Mouse (Mus musculus) macrophage (primary cell): ENCODE measurements around the gene Npr2. TPM values are rescaled to one million over a fixed set of nuclear protein-coding genes. Genes with fewer than 3 reads are reported as not detected.

Source experiments
- H3K27ac ChIP-seq: fragments of 350-480 bp; formaldehyde crosslinking; 2 replicates; pipeline ENCODE4 v1.9.0; 2021
- H3K36me3 ChIP-seq: fragments of 350-480 bp; formaldehyde crosslinking; 2 replicates; pipeline ENCODE4 v1.9.0; 2021; ENCODE audit errors: inconsistent target
- H3K4me3 ChIP-seq: fragments of 350-480 bp; formaldehyde crosslinking; 2 replicates; pipeline ENCODE4 v1.9.0; 2021; ENCODE audit errors: inconsistent target
- H3K79me2 ChIP-seq: fragments of 350-480 bp; formaldehyde crosslinking; 2 replicates; pipeline ENCODE4 v1.9.0; 2021; ENCODE audit errors: inconsistent target
- WGBS: methylation state at CpG from one replicate; pipeline ENCODE4 v1.1.7; 2026; ENCODE audit warnings: inconsistent platforms; ENCODE audit not compliant: missing documents; 5-methylcytosine and 5-hydroxymethylcytosine counted together
- polyA plus RNA-seq: library from polyadenylated mRNA; stranded (reverse); fragments of 250-400 nt; gene quantifications from 3 replicates; pipeline ENCODE4 v1.2.4, GENCODE M21; 2018; ENCODE audit warnings: inconsistent platforms

Gene Npr2
- polyA plus RNA-seq, 1 experiment from 2014 or later, result not detected

- 92% methylated on average over 7 of the region's 7 CpGs for WGBS
- no peak overlapping the region for H3K27ac ChIP-seq
- H3K36me3 ChIP-seq, result no peaks in the 10 kb centered on the region
- no peaks in the 10 kb centered on the region for H3K79me2 ChIP-seq
- H3K4me3 ChIP-seq, result no peak overlapping the region
Observed at GRCm38 (mm10) chr4:43634621-43635374, 3.1 kb downstream of the Npr2 start.

GRCm38 (mm10) chr4:43636751-43637150, 5.0 kb downstream of the Npr2 start:
- WGBS, result 88% methylated on average over 6 of the region's 6 CpGs
- no peak overlapping the region for H3K4me3 ChIP-seq
- H3K79me2 ChIP-seq, result no peaks in the 10 kb centered on the region
- no peak overlapping the region for H3K27ac ChIP-seq
- no peaks in the 10 kb centered on the region for H3K36me3 ChIP-seq

GRCm38 (mm10) chr4:43640076-43640475, 8.3 kb downstream of the Npr2 start:
- H3K27ac ChIP-seq, result no peak overlapping the region
- WGBS, result 86% methylated on average over 9 of the region's 9 CpGs
- H3K36me3 ChIP-seq, result no peaks in the 10 kb centered on the region
- no peaks in the 10 kb centered on the region for H3K79me2 ChIP-seq
- no peak overlapping the region for H3K4me3 ChIP-seq

- Histone ChIP-seq H3K79me2 (no peaks in the 10 kb centered on the region), H3K4me3 (no peak overlapping the region), H3K27ac (no peak overlapping the region), H3K36me3 (no peaks in the 10 kb centered on the region)
- WGBS, result 96% methylated on average over 6 of the region's 6 CpGs
Observed at GRCm38 (mm10) chr4:43640491-43640890, 8.8 kb downstream of the Npr2 start.

GRCm38 (mm10) chr4:43649783-43650182, 18.0 kb downstream of the Npr2 start:
- H3K79me2 ChIP-seq, result no peaks in the 10 kb centered on the region
- no peaks in the 10 kb centered on the region for H3K36me3 ChIP-seq
- WGBS, result 97% methylated on average over 3 of the region's 3 CpGs
- H3K27ac ChIP-seq, result no peak overlapping the region
- no peak overlapping the region for H3K4me3 ChIP-seq

GRCm38 (mm10) chr4:43652726-43653125, 21.0 kb downstream of the Npr2 start:
- H3K36me3 ChIP-seq, result no peaks in the 10 kb centered on the region
- H3K79me2 ChIP-seq, result no peaks in the 10 kb centered on the region
- H3K27ac ChIP-seq, result no peak overlapping the region
- H3K4me3 ChIP-seq, result no peak overlapping the region
- WGBS, result 96% methylated on average over 4 of the region's 4 CpGs

GRCm38 (mm10) chr4:43653161-43654015, 21.7 kb downstream of the Npr2 start, which contains the start of gene Spag8:
TSS of gene Spag8 (minus strand) at chr4:43653594.
- H3K36me3 ChIP-seq, result no peaks in the 10 kb centered on the region
- H3K4me3 ChIP-seq, result no peak within 1 kb of the TSS
- no peak within 1 kb of the TSS for H3K27ac ChIP-seq
- H3K79me2 ChIP-seq, result no peaks in the 10 kb centered on the region
- WGBS, result 40% methylated on average over 24 of the region's 24 CpGs

GRCm38 (mm10) chr4:43655656-43656338, 24.1 kb downstream of the Npr2 start:
- Histone ChIP-seq H3K79me2 (no peaks in the 10 kb centered on the region), H3K4me3 (peak overlapping the region; percentile 64), H3K36me3 (no peaks in the 10 kb centered on the region), H3K27ac (no peak overlapping the region)
- 10% methylated on average over 34 of the region's 34 CpGs for WGBS

GRCm38 (mm10) chr4:43656339-43657109, 24.8 kb downstream of the Npr2 start, which contains the start of gene Hint2:
TSS of gene Hint2 (minus strand) at chr4:43656466.
- H3K36me3 ChIP-seq, result no peaks in the 10 kb centered on the region
- H3K27ac ChIP-seq, result no peak within 1 kb of the TSS
- 1% methylated on average over 34 of the region's 34 CpGs for WGBS
- no peaks in the 10 kb centered on the region for H3K79me2 ChIP-seq
- peak within 1 kb of the TSS; percentile 64 for H3K4me3 ChIP-seq

GRCm38 (mm10) chr4:43657146-43657545, 25.4 kb downstream of the Npr2 start:
- H3K27ac ChIP-seq, result no peak overlapping the region
- no peaks in the 10 kb centered on the region for H3K79me2 ChIP-seq
- H3K36me3 ChIP-seq, result no peaks in the 10 kb centered on the region
- 66% methylated on average over 4 of the region's 4 CpGs for WGBS
- peak overlapping the region; percentile 64; the same call in 1 of the 2 replicates for H3K4me3 ChIP-seq

GRCm38 (mm10) chr4:43666412-43666811, 34.7 kb downstream of the Npr2 start:
- no peaks in the 10 kb centered on the region for H3K36me3 ChIP-seq
- no peak overlapping the region for H3K27ac ChIP-seq
- H3K79me2 ChIP-seq, result no peaks in the 10 kb centered on the region
- 24% methylated on average over 4 of the region's 4 CpGs for WGBS
- no peak overlapping the region for H3K4me3 ChIP-seq

GRCm38 (mm10) chr4:43668782-43669427, 37.2 kb downstream of the Npr2 start, which contains the start of the genes Tmem8b and Fam221b:
TSS of gene Tmem8b (plus strand) at chr4:43668971.
TSS of gene Fam221b (minus strand) at chr4:43669145.
- H3K79me2 ChIP-seq, result no peaks in the 10 kb centered on the region
- 4% methylated on average over 41 of the region's 41 CpGs for WGBS
- H3K27ac ChIP-seq, result no peak within 1 kb of the TSS
- H3K36me3 ChIP-seq, result no peaks in the 10 kb centered on the region
- H3K4me3 ChIP-seq, result peak within 1 kb of the TSS; percentile 19; the same call in 1 of the 2 replicates

GRCm38 (mm10) chr4:43669428-43669794, 37.7 kb downstream of the Npr2 start:
- WGBS, result 1% methylated on average over 25 of the region's 25 CpGs

More at GRCm38 (mm10) chr4:43669428-43669794, 37.7 kb downstream of the Npr2 start:
- Histone ChIP-seq H3K36me3 (no peaks in the 10 kb centered on the region), H3K27ac (no peak overlapping the region), H3K4me3 (peak overlapping the region; percentile 19; the same call in 1 of the 2 replicates), H3K79me2 (no peaks in the 10 kb centered on the region)
